Mouse (Mus musculus) liver, adult 2 months (tissue): ENCODE measurements around the gene Gtf3c6.

Source experiments
- CTCF ChIP-seq: fragments of 200-500 bp; IDR thresholded peaks from 2 replicates; pipeline ENCODE4 v1.5.1; 2011; ENCODE audit warnings: low read depth, low read length, control low read depth
- POLR2A ChIP-seq: fragments of 200-500 bp; IDR thresholded peaks from 2 replicates; pipeline ENCODE4 v1.6.1; 2011; ENCODE audit warnings: low read length, control low read depth; ENCODE audit not compliant: insufficient read depth; ENCODE audit errors: extremely low read depth

- TF ChIP-seq POLR2A (no peak), CTCF (no peak)
These were observed 20.4 kb upstream of the Gtf3c6 start for GRCm38 (mm10) chr10:40278317-40278716.
